Mouse (Mus musculus) bone marrow macrophage, adult 2 months (primary cell): ENCODE results near the gene Ppp2r5b.

Source experiments
- CTCF ChIP-seq: IDR thresholded peaks from 2 replicates; pipeline ENCODE4 v1.5.1; 2012; ENCODE audit warnings: low read depth, mild to moderate bottlenecking, low read length, moderate library complexity
- POLR2A ChIP-seq: IDR thresholded peaks from 2 replicates; pipeline ENCODE4 v1.6.1; 2012; ENCODE audit warnings: mild to moderate bottlenecking, low read depth, low read length, borderline replicate concordance

GRCm38 (mm10) chr19:6264945-6265344, 29.3 kb upstream of the Ppp2r5b start:
- no peak for TF ChIP-seq CTCF
- TF ChIP-seq POLR2A: no peak
